Mouse (Mus musculus): Measurements from ENCODE around the gene Dnase1l2.

Gene Dnase1l2

GRCm38 (mm10) chr17:24442632-24443155, at the start of gene Dnase1l2:
Gene Dnase1l2, minus strand, starts transcription at chr17:24443105.
- DNase-seq (ENCODE audit: low spot score in 2 of 2), result peak; percentile 51 to 68

- no peak for DNase-seq (ENCODE audit: low spot score in 2 of 2)
Measured at GRCm38 (mm10) chr17:24490399-24490798, 47.5 kb upstream of the Dnase1l2 start.

- DNase-seq (ENCODE audit: low spot score in 2 of 2), result no peak
Measured at GRCm38 (mm10) chr17:24489265-24490030, 46.5 kb upstream of the Dnase1l2 start.

- DNase-seq (ENCODE audit: low spot score in 2 of 2), result no peak
Measured at GRCm38 (mm10) chr17:24488662-24489264, 45.9 kb upstream of the Dnase1l2 start.

- DNase-seq (ENCODE audit: low spot score in 2 of 2), result no peak
Measured at GRCm38 (mm10) chr17:24488186-24488661, 45.3 kb upstream of the Dnase1l2 start, which contains the start of gene Caskin1. Gene Caskin1, plus strand, starts transcription at chr17:24488601.

GRCm38 (mm10) chr17:24485090-24485860, 42.4 kb upstream of the Dnase1l2 start:
- DNase-seq (ENCODE audit: low spot score in 2 of 2), result no peak

- DNase-seq (ENCODE audit: low spot score in 2 of 2), result no peak
Measured at GRCm38 (mm10) chr17:24483495-24483894, 40.6 kb upstream of the Dnase1l2 start.

GRCm38 (mm10) chr17:24481027-24481815, 38.3 kb upstream of the Dnase1l2 start:
- DNase-seq (ENCODE audit: low spot score in 2 of 2), result no peak

- DNase-seq (ENCODE audit: low spot score in 2 of 2), result no peak
Measured at GRCm38 (mm10) chr17:24480201-24480826, 37.4 kb upstream of the Dnase1l2 start.

- DNase-seq (ENCODE audit: low spot score in 2 of 2), result no peak
Measured at GRCm38 (mm10) chr17:24479431-24479830, 36.5 kb upstream of the Dnase1l2 start.

- peak; percentile 94 to 97 for DNase-seq (ENCODE audit: low spot score in 2 of 2)
Measured at GRCm38 (mm10) chr17:24478663-24479380, 35.9 kb upstream of the Dnase1l2 start, which contains the start of gene Mlst8. Gene Mlst8, minus strand, starts transcription at chr17:24479078.

- no peak for DNase-seq (ENCODE audit: low spot score in 2 of 2)
Measured at GRCm38 (mm10) chr17:24477985-24478600, 35.2 kb upstream of the Dnase1l2 start.

- DNase-seq (ENCODE audit: low spot score in 2 of 2), result no peak
Measured at GRCm38 (mm10) chr17:24477053-24477984, 34.4 kb upstream of the Dnase1l2 start.

- DNase-seq (ENCODE audit: low spot score in 2 of 2), result no peak
Measured at GRCm38 (mm10) chr17:24476022-24476776, 33.3 kb upstream of the Dnase1l2 start.

GRCm38 (mm10) chr17:24475586-24475985, 32.7 kb upstream of the Dnase1l2 start:
- no peak for DNase-seq (ENCODE audit: low spot score in 2 of 2)

GRCm38 (mm10) chr17:24474557-24474956, 31.7 kb upstream of the Dnase1l2 start:
- DNase-seq (ENCODE audit: low spot score in 2 of 2), result no peak

- no peak for DNase-seq (ENCODE audit: low spot score in 2 of 2)
Measured at GRCm38 (mm10) chr17:24473612-24474275, 30.8 kb upstream of the Dnase1l2 start, which contains the start of gene Bricd5. Gene Bricd5, plus strand, starts transcription at chr17:24473884.
